Mouse (Mus musculus): ENCODE results near the gene Il17rd. TPM values are rescaled to one million over a fixed set of nuclear protein-coding genes. Genes with fewer than 3 reads are reported as not detected.

The Il17rd gene
- polyA plus RNA-seq, 1 experiment, result 1.2 TPM

- no peak for TF ChIP-seq CTCF (IDR thresholded peaks at IDR 0.05; ENCODE audit: borderline replicate concordance, insufficient read depth, low read depth, low read length)
- no peak for TF ChIP-seq POLR2A (IDR thresholded peaks at IDR 0.05; ENCODE audit: borderline replicate concordance, insufficient read depth, low read length)
- H3K27ac ChIP-seq (ENCODE audit: insufficient read depth, low read length), result no peak overlapping the region
- H3K4me1 ChIP-seq (ENCODE audit: control insufficient read depth, insufficient read depth, low read length), result no peaks in the 10 kb centered on the region
- DNase-seq, result no peak
- no peaks in the 10 kb centered on the region; the same call in 1 of the 2 replicates for H3K27me3 ChIP-seq (ENCODE audit: control insufficient read depth, insufficient read depth, low read length)
- 49% methylated on average over 8 of the region's 8 CpGs for WGBS
- no peak overlapping the region for H3K4me3 ChIP-seq (replicated peaks; ENCODE audit: insufficient read depth, low read depth, low read length)
Observed at GRCm38 (mm10) chr14:27048231-27048956, 9.7 kb downstream of the Il17rd start.

DNA sequence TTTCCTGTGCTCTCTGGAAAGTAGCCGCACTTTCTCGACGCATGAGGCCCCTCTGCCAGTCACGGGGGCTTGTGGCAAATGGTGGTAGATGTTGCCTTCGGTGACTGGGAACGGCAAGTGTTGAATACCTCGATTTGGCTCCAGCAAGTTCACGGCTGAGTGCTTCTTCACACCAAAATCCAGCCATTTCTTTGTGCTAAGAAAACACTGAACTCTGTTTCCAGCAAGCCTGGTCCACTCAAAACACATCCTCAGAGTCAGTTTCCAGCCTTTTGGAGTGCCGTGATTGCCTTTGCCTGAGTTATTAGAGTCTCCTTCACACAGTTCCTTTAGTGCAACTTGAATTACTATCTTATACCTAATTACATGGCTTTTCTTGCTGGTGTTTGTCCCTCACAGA is 11.3 kb downstream of the Il17rd start:
- Histone ChIP-seq H3K27me3 (ENCODE audit: control insufficient read depth, insufficient read depth, low read length) (no peaks in the 10 kb centered on the region; the same call in 1 of the 2 replicates), H3K4me3 (replicated peaks; ENCODE audit: insufficient read depth, low read depth, low read length) (no peak overlapping the region), H3K4me1 (ENCODE audit: control insufficient read depth, insufficient read depth, low read length) (no peaks in the 10 kb centered on the region), H3K27ac (ENCODE audit: insufficient read depth, low read length) (no peak overlapping the region)
- TF ChIP-seq POLR2A (IDR thresholded peaks at IDR 0.05; ENCODE audit: borderline replicate concordance, insufficient read depth, low read length), result no peak
- TF ChIP-seq CTCF (IDR thresholded peaks at IDR 0.05; ENCODE audit: borderline replicate concordance, insufficient read depth, low read depth, low read length), result no peak
- 32% methylated on average over 9 of the region's 9 CpGs for WGBS
- DNase-seq, result no peak

GRCm38 (mm10) chr14:27050560-27051510 is 12.1 kb downstream of the Il17rd start:
- no peak overlapping the region for H3K27ac ChIP-seq (ENCODE audit: insufficient read depth, low read length)

DNA sequence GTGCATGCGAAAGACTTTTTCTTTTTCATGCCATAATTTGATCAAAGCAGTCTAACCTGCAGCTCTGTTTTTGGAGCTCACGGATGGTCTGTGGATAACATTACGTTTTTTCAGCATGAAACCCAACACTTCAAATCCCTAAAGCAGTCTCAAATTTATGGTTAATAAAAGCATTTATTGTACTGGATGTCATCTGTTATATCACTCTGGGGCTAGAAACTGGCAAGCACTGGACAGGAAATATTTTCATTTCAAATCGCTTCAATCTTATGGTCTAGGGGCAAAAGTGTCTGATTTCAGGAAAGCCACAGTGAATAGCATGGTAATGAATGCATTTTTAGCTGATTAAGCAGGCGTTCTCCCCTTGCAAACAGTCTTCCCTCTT is 12.8 kb downstream of the Il17rd start:
- TF ChIP-seq POLR2A (IDR thresholded peaks at IDR 0.05; ENCODE audit: borderline replicate concordance, insufficient read depth, low read length) (no peak), CTCF (IDR thresholded peaks at IDR 0.05; ENCODE audit: borderline replicate concordance, insufficient read depth, low read depth, low read length) (no peak)
- no peak overlapping the region for H3K4me3 ChIP-seq (replicated peaks; ENCODE audit: insufficient read depth, low read depth, low read length)
- H3K4me1 ChIP-seq (ENCODE audit: control insufficient read depth, insufficient read depth, low read length), result no peaks in the 10 kb centered on the region
- WGBS, result 82% methylated on average over 5 of the region's 5 CpGs
- no peak for DNase-seq
- no peaks in the 10 kb centered on the region; the same call in 1 of the 2 replicates for H3K27me3 ChIP-seq (ENCODE audit: control insufficient read depth, insufficient read depth, low read length)
- no peak overlapping the region for H3K27ac ChIP-seq (ENCODE audit: insufficient read depth, low read length)

More at GRCm38 (mm10) chr14:27050560-27051510, 12.1 kb downstream of the Il17rd start:
- Histone ChIP-seq H3K27me3 (ENCODE audit: control insufficient read depth, insufficient read depth, low read length) (no peaks in the 10 kb centered on the region; the same call in 1 of the 2 replicates), H3K4me1 (ENCODE audit: control insufficient read depth, insufficient read depth, low read length) (no peaks in the 10 kb centered on the region), H3K4me3 (replicated peaks; ENCODE audit: insufficient read depth, low read depth, low read length) (no peak overlapping the region)
- TF ChIP-seq POLR2A (IDR thresholded peaks at IDR 0.05; ENCODE audit: borderline replicate concordance, insufficient read depth, low read length) (no peak), CTCF (IDR thresholded peaks at IDR 0.05; ENCODE audit: borderline replicate concordance, insufficient read depth, low read depth, low read length) (no peak)
- whole genome bisulfite sequencing, result 54% methylated on average over 18 of the region's 18 CpGs
- no peak for DNase-seq

- Histone ChIP-seq H3K4me1 (ENCODE audit: control insufficient read depth, insufficient read depth, low read length) (no peaks in the 10 kb centered on the region), H3K27ac (ENCODE audit: insufficient read depth, low read length) (no peak overlapping the region), H3K4me3 (replicated peaks; ENCODE audit: insufficient read depth, low read depth, low read length) (no peak overlapping the region), H3K27me3 (ENCODE audit: control insufficient read depth, insufficient read depth, low read length) (no peaks in the 10 kb centered on the region)
- DNase-seq, result no peak
- 72% methylated on average over 13 of the region's 13 CpGs for WGBS
- TF ChIP-seq POLR2A (IDR thresholded peaks at IDR 0.05; ENCODE audit: borderline replicate concordance, insufficient read depth, low read length) (no peak), CTCF (IDR thresholded peaks at IDR 0.05; ENCODE audit: borderline replicate concordance, insufficient read depth, low read depth, low read length) (no peak)
Observed at GRCm38 (mm10) chr14:27058535-27059223, 19.9 kb downstream of the Il17rd start.

GRCm38 (mm10) chr14:27059224-27059558 is 20.4 kb downstream of the Il17rd start:
- Histone ChIP-seq H3K4me3 (replicated peaks; ENCODE audit: insufficient read depth, low read depth, low read length) (no peak overlapping the region), H3K27ac (ENCODE audit: insufficient read depth, low read length) (no peak overlapping the region), H3K4me1 (ENCODE audit: control insufficient read depth, insufficient read depth, low read length) (no peaks in the 10 kb centered on the region), H3K27me3 (ENCODE audit: control insufficient read depth, insufficient read depth, low read length) (no peaks in the 10 kb centered on the region)
- TF ChIP-seq CTCF (IDR thresholded peaks at IDR 0.05; ENCODE audit: borderline replicate concordance, insufficient read depth, low read depth, low read length), result no peak
- TF ChIP-seq POLR2A (IDR thresholded peaks at IDR 0.05; ENCODE audit: borderline replicate concordance, insufficient read depth, low read length), result no peak
- DNase-seq, result no peak
- 58% methylated on average over 8 of the region's 8 CpGs for WGBS

DNA sequence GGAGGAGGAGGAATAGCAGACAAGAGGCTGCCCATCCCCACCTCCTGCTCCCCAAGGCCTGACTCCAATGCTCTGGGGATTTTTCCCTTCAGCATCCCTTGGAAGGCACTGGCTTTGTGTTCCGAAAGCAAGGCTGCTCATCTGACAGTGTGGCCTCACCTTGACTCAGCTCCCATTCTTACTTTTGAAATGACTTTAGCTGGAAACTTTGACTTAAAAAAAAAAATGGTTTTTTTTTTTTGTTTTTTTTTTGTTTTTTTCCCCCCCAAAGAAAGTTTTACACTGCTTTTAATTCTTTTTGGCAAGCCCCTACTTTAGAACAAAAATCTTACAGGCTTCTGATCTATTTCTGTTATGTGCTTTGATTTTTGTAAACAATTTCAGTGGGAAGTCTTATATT is 24.6 kb downstream of the Il17rd start:
- no peaks in the 10 kb centered on the region for H3K4me1 ChIP-seq (ENCODE audit: control insufficient read depth, insufficient read depth, low read length)
- 97% methylated on average over 1 of the region's 1 CpGs for WGBS
- no peak overlapping the region for H3K4me3 ChIP-seq (replicated peaks; ENCODE audit: insufficient read depth, low read depth, low read length)
- TF ChIP-seq CTCF (IDR thresholded peaks at IDR 0.05; ENCODE audit: borderline replicate concordance, insufficient read depth, low read depth, low read length), result no peak
- no peak for TF ChIP-seq POLR2A (IDR thresholded peaks at IDR 0.05; ENCODE audit: borderline replicate concordance, insufficient read depth, low read length)
- H3K27ac ChIP-seq (ENCODE audit: insufficient read depth, low read length), result no peak overlapping the region
- H3K27me3 ChIP-seq (ENCODE audit: control insufficient read depth, insufficient read depth, low read length), result no peaks in the 10 kb centered on the region
- no peak for DNase-seq

Measured in cerebellum, adult 2 months (tissue).